Mouse (Mus musculus) cerebellum, adult 2 months (tissue): ENCODE results near the gene Pgs1. TPM values are rescaled to one million over a fixed set of nuclear protein-coding genes. Genes with fewer than 3 reads are reported as not detected.

Experiments
- DNase-seq, 2 experiments: peaks; one replicate each; pipeline ENCODE4 v3.0.0; 2021
- H3K27ac ChIP-seq: fragments of 200-500 bp; 2 replicates; pipeline ENCODE4 v1.5.1; 2012; ENCODE audit warnings: low read length, control low read depth, inconsistent platforms; ENCODE audit not compliant: insufficient read depth
- H3K27me3 ChIP-seq: fragments of 200-500 bp; 2 replicates; pipeline ENCODE4 v1.6.1; 2012; ENCODE audit warnings: inconsistent platforms, mild to moderate bottlenecking, low read length, moderate library complexity; ENCODE audit not compliant: control insufficient read depth, insufficient read depth
- H3K4me1 ChIP-seq: fragments of 200-500 bp; 2 replicates; pipeline ENCODE4 v1.6.1; 2011; ENCODE audit warnings: low read length; ENCODE audit not compliant: control insufficient read depth, insufficient read depth
- H3K4me3 ChIP-seq: fragments of 200-500 bp; replicated peaks from 2 replicates; pipeline ENCODE3; 2011; ENCODE audit warnings: mild to moderate bottlenecking, low read depth, low read length, control low read depth; ENCODE audit not compliant: insufficient read depth
- CTCF ChIP-seq: fragments of 200-500 bp; IDR thresholded peaks from 2 replicates; pipeline ENCODE4 v1.5.1; 2011; ENCODE audit warnings: low read depth, mild to moderate bottlenecking, control low read depth, low read length, moderate library complexity, borderline replicate concordance; ENCODE audit not compliant: insufficient read depth
- POLR2A ChIP-seq: fragments of 200-500 bp; IDR thresholded peaks from 2 replicates; pipeline ENCODE4 v1.6.1; 2011; ENCODE audit warnings: low read length, control low read depth, borderline replicate concordance; ENCODE audit not compliant: insufficient read depth
- WGBS: fragments of 180-500 bp; shearing (Covaris S2); methylation state at CpG from one replicate; pipeline ENCODE4 v1.1.7; 2018; 5-methylcytosine and 5-hydroxymethylcytosine counted together
- polyA plus RNA-seq: library from polyadenylated mRNA; depleted of rRNA; stranded (reverse); fragments of >200 nt; gene quantifications from 2 replicates; pipeline ENCODE4 v1.2.3, GENCODE M21; 2012

The Pgs1 gene
- polyA plus RNA-seq, 1 experiment: 76.5 TPM

- TF ChIP-seq CTCF (no peak), POLR2A (no peak)
- Histone ChIP-seq H3K27ac (no peak overlapping the region), H3K4me3 (no peak overlapping the region), H3K4me1 (no peaks in the 10 kb centered on the region; the same call in 1 of the 2 replicates), H3K27me3 (no peaks in the 10 kb centered on the region)
- DNase-seq: no peak
- 92% methylated on average over 4 of the region's 4 CpGs for WGBS
These were observed 26.9 kb upstream of the Pgs1 start for GRCm38 (mm10) chr11:117959166-117959565.

- Histone ChIP-seq H3K4me3 (no peak overlapping the region), H3K27me3 (no peaks in the 10 kb centered on the region), H3K27ac (no peak overlapping the region), H3K4me1 (no peaks in the 10 kb centered on the region; the same call in 1 of the 2 replicates)
- TF ChIP-seq CTCF: no peak
- TF ChIP-seq POLR2A: no peak
- 62% methylated on average over 17 of the region's 17 CpGs for WGBS
- no peak for DNase-seq
These were observed 26.2 kb upstream of the Pgs1 start for GRCm38 (mm10) chr11:117959741-117960381.

GRCm38 (mm10) chr11:117960601-117961000 lies 25.5 kb upstream of the Pgs1 start:
- H3K4me3 ChIP-seq: no peak overlapping the region
- H3K4me1 ChIP-seq: no peaks in the 10 kb centered on the region
- no peak for DNase-seq
- H3K27ac ChIP-seq: no peak overlapping the region
- no peak for TF ChIP-seq POLR2A
- no peak for TF ChIP-seq CTCF
- H3K27me3 ChIP-seq: no peaks in the 10 kb centered on the region

GRCm38 (mm10) chr11:117962228-117963067 lies 23.6 kb upstream of the Pgs1 start:
- TF ChIP-seq CTCF (no peak), POLR2A (no peak)
- peak in 1 of 2 experiments; percentile 20 for DNase-seq
- Histone ChIP-seq H3K27ac (no peak overlapping the region), H3K27me3 (no peaks in the 10 kb centered on the region), H3K4me3 (no peak overlapping the region), H3K4me1 (peaks cover 13% of the 10 kb centered on the region)
- 72% methylated on average over 10 of the region's 10 CpGs for WGBS

- DNase-seq: peak; percentile 90 to 91
- Histone ChIP-seq H3K27ac (no peak overlapping the region), H3K4me1 (peaks cover 16% of the 10 kb centered on the region), H3K27me3 (no peaks in the 10 kb centered on the region), H3K4me3 (peak overlapping the region; percentile 43)
- TF ChIP-seq POLR2A (no peak), CTCF (no peak)
- 2% methylated on average over 40 of the region's 40 CpGs for WGBS
These were observed 22.9 kb upstream of the Pgs1 start for GRCm38 (mm10) chr11:117963091-117963793.

GRCm38 (mm10) chr11:117963872-117964271 lies 22.2 kb upstream of the Pgs1 start:
- peaks cover 16% of the 10 kb centered on the region for H3K4me1 ChIP-seq

GRCm38 (mm10) chr11:117964294-117964693 lies 21.8 kb upstream of the Pgs1 start:
- WGBS: 83% methylated on average over 1 of the region's 1 CpGs
- no peak overlapping the region for H3K27ac ChIP-seq
- no peak for DNase-seq
- TF ChIP-seq POLR2A: no peak
- TF ChIP-seq CTCF: no peak
- H3K27me3 ChIP-seq: no peaks in the 10 kb centered on the region
- H3K4me3 ChIP-seq: no peak overlapping the region
- H3K4me1 ChIP-seq: peaks cover 16% of the 10 kb centered on the region

More at GRCm38 (mm10) chr11:117963872-117964271, 22.2 kb upstream of the Pgs1 start:
- WGBS: 10% methylated on average over 9 of the region's 9 CpGs
- TF ChIP-seq CTCF: no peak
- no peak for TF ChIP-seq POLR2A
- no peak for DNase-seq
- no peaks in the 10 kb centered on the region for H3K27me3 ChIP-seq
- peak overlapping the region; percentile 43 for H3K4me3 ChIP-seq
- H3K27ac ChIP-seq: no peak overlapping the region

GRCm38 (mm10) chr11:117965052-117965451 lies 21.0 kb upstream of the Pgs1 start:
- peaks cover 16% of the 10 kb centered on the region for H3K4me1 ChIP-seq
- no peak for DNase-seq
- TF ChIP-seq POLR2A: no peak
- no peak for TF ChIP-seq CTCF

More at GRCm38 (mm10) chr11:117965052-117965451, 21.0 kb upstream of the Pgs1 start:
- Histone ChIP-seq H3K4me3 (no peak overlapping the region), H3K27ac (no peak overlapping the region), H3K27me3 (no peaks in the 10 kb centered on the region)
- 90% methylated on average over 7 of the region's 7 CpGs for WGBS
